Mouse (Mus musculus) CH12.LX (cell line): ENCODE data around the gene Slc25a21. TPM values are rescaled to one million over a fixed set of nuclear protein-coding genes. Genes with fewer than 3 reads are reported as not detected.

Experiments
- DNase-seq: peaks from one replicate; pipeline ENCODE4 v3.0.0-alpha.2; 2013; ENCODE audit errors: extremely low read depth
- H3K27ac ChIP-seq: 2 replicates; pipeline ENCODE4 v1.5.1; 2012; ENCODE audit warnings: low read depth, mild to moderate bottlenecking, control low read depth, moderate library complexity; ENCODE audit not compliant: insufficient read depth
- H3K27me3 ChIP-seq: replicated peaks from 2 replicates; pipeline ENCODE3; 2012; ENCODE audit warnings: inconsistent platforms
- H3K36me3 ChIP-seq, 2 experiments: replicated peaks in 1 of 2; 2 replicates each; pipeline versions ENCODE3 to v1.6.1; 2012; ENCODE audit warnings: inconsistent platforms in 1 of 2, low read length in 1 of 2, mild to moderate bottlenecking in 1 of 2, mixed read lengths in 1 of 2, moderate library complexity in 1 of 2; ENCODE audit not compliant: control insufficient read depth in 1 of 2, insufficient read depth in 1 of 2
- H3K4me1 ChIP-seq, 2 experiments: 2 replicates each; pipeline ENCODE4 v1.6.1; 2012; ENCODE audit warnings: inconsistent platforms in 1 of 2, moderate library complexity in 1 of 2; ENCODE audit not compliant: insufficient read depth in 2 of 2, control insufficient read depth in 1 of 2
- H3K4me2 ChIP-seq: 2 replicates; pipeline ENCODE4 v1.6.1; 2012; ENCODE audit warnings: low read depth, mild to moderate bottlenecking, control low read depth; ENCODE audit not compliant: poor library complexity, insufficient read depth, severe bottlenecking
- H3K4me3 ChIP-seq, 3 experiments: fragments of 150-350 bp in 1 of 3; sonication (generic) in 1 of 3; replicated peaks in 1 of 3; 2 replicates each; pipeline versions ENCODE3 to v1.5.1; 2011 to 2012; ENCODE audit warnings: low read depth in 2 of 3, low read length in 2 of 3, mild to moderate bottlenecking in 2 of 3, moderate library complexity in 2 of 3, control low read depth in 1 of 3, improper control_type of control experiment in 1 of 3, inconsistent platforms in 1 of 3, mixed read lengths in 1 of 3; ENCODE audit not compliant: poor library complexity in 1 of 3
- H3K79me2 ChIP-seq: replicated peaks from 2 replicates; pipeline ENCODE4 v1.6.1; 2012; ENCODE audit warnings: mild to moderate bottlenecking, moderate library complexity; ENCODE audit not compliant: control insufficient read depth, poor library complexity, insufficient read depth, severe bottlenecking; ENCODE audit errors: extremely low read depth
- H3K9ac ChIP-seq: 2 replicates; pipeline ENCODE4 v1.6.1; 2012; ENCODE audit warnings: low read depth, mild to moderate bottlenecking, control low read depth, moderate library complexity; ENCODE audit not compliant: insufficient read depth
- H3K9me3 ChIP-seq: replicated peaks from 2 replicates; pipeline ENCODE3; 2012; ENCODE audit warnings: low read length, inconsistent platforms, mixed read lengths
- BHLHE40 ChIP-seq: IDR thresholded peaks from 2 replicates; pipeline ENCODE4 v1.6.1; 2011; ENCODE audit warnings: mild to moderate bottlenecking, low read depth, low read length, improper control_type of control experiment
- CHD1 ChIP-seq: IDR thresholded peaks from 2 replicates; pipeline ENCODE4 v1.6.1; 2012; ENCODE audit warnings: low read depth, low read length, improper control_type of control experiment, inconsistent platforms
- E2F4 ChIP-seq: IDR thresholded peaks from 2 replicates; pipeline ENCODE4 v1.6.1; 2011; ENCODE audit warnings: low read depth, low read length, improper control_type of control experiment; ENCODE audit not compliant: insufficient replicate concordance
- ETS1 ChIP-seq: conservative IDR thresholded peaks from 2 replicates; pipeline ENCODE4 v1.6.1; 2012; ENCODE audit warnings: low read depth, mild to moderate bottlenecking, inconsistent platforms, low read length, improper control_type of control experiment, moderate library complexity
- GABPA ChIP-seq: IDR thresholded peaks from 2 replicates; pipeline ENCODE4 v1.6.1; 2012; ENCODE audit warnings: low read depth, low read length, improper control_type of control experiment, inconsistent platforms; ENCODE audit not compliant: insufficient replicate concordance
- JUN ChIP-seq: IDR thresholded peaks from 2 replicates; pipeline ENCODE4 v1.6.1; 2011; ENCODE audit warnings: low read depth, mild to moderate bottlenecking, low read length, improper control_type of control experiment, moderate library complexity; ENCODE audit not compliant: insufficient read depth
- MAFK ChIP-seq: IDR thresholded peaks from 2 replicates; pipeline ENCODE4 v1.6.1; 2011; ENCODE audit warnings: low read length, improper control_type of control experiment; ENCODE audit not compliant: insufficient replicate concordance
- MAX ChIP-seq: IDR thresholded peaks from 2 replicates; pipeline ENCODE4 v1.6.1; 2011; ENCODE audit warnings: low read length, improper control_type of control experiment
- MAZ ChIP-seq: IDR thresholded peaks from 2 replicates; pipeline ENCODE4 v1.6.1; 2012; ENCODE audit warnings: low read depth, mild to moderate bottlenecking, inconsistent platforms, low read length, improper control_type of control experiment, moderate library complexity
- MXI1 ChIP-seq: IDR thresholded peaks from 2 replicates; pipeline ENCODE4 v1.6.1; 2011; ENCODE audit warnings: mild to moderate bottlenecking, low read depth, low read length, improper control_type of control experiment
- MYC ChIP-seq: IDR thresholded peaks from 2 replicates; pipeline ENCODE4 v1.6.1; 2011; ENCODE audit warnings: low read depth, mild to moderate bottlenecking, improper control_type of control experiment, low read length
- NRF1 ChIP-seq: IDR thresholded peaks from 2 replicates; pipeline ENCODE4 v1.6.1; 2014; ENCODE audit warnings: low read depth, mild to moderate bottlenecking, inconsistent platforms, low read length, improper control_type of control experiment, moderate library complexity
- PAX5 ChIP-seq: IDR thresholded peaks from 2 replicates; pipeline ENCODE4 v1.6.1; 2012; ENCODE audit warnings: low read length, inconsistent platforms, mixed read lengths
- RAD21 ChIP-seq: IDR thresholded peaks from 2 replicates; pipeline ENCODE4 v1.6.1; 2011; ENCODE audit warnings: low read depth, mild to moderate bottlenecking, low read length, improper control_type of control experiment, moderate library complexity
- SMC3 ChIP-seq: IDR thresholded peaks from 2 replicates; pipeline ENCODE4 v1.6.1; 2011; ENCODE audit warnings: low read depth, low read length, improper control_type of control experiment
- TBP ChIP-seq: conservative IDR thresholded peaks from 2 replicates; pipeline ENCODE4 v1.6.1; 2011; ENCODE audit warnings: low read depth, low read length, improper control_type of control experiment
- TCF12 ChIP-seq: IDR thresholded peaks from 2 replicates; pipeline ENCODE4 v1.6.1; 2014; ENCODE audit warnings: low read depth, mild to moderate bottlenecking, inconsistent platforms, low read length, improper control_type of control experiment
- USF1 ChIP-seq: IDR thresholded peaks from 2 replicates; pipeline ENCODE4 v1.6.1; 2014; ENCODE audit warnings: low read depth, mild to moderate bottlenecking, inconsistent platforms, low read length, improper control_type of control experiment
- ZKSCAN1 ChIP-seq: IDR thresholded peaks from 2 replicates; pipeline ENCODE4 v1.6.1; 2012; ENCODE audit warnings: low read depth, inconsistent platforms, low read length, improper control_type of control experiment, borderline replicate concordance
- dilution Hi-C: fragments of 300-500 bp; cut with MboI; formaldehyde crosslinking; loops from 2 replicates; pipeline ENCODE4 v1.14.3; 2020; ENCODE audit warnings: low sequenced_read_pairs; ENCODE audit not compliant: extremely low pct_unique_long_range_greater_than_20kb, extremely low pct_ligation_motif_present
- in situ Hi-C: fragments of 300-500 bp; cut with MboI; formaldehyde crosslinking; loops from 3 replicates; pipeline ENCODE4 v1.14.3; 2019; ENCODE audit warnings: low sequenced_read_pairs, low pct_ligation_motif_present, low pct_unique_long_range_greater_than_20kb, mixed read lengths
- polyA plus RNA-seq: library from polyadenylated mRNA; unstranded; fragments of >175 nt; gene quantifications from 2 replicates; pipeline ENCODE4 v1.2.1, GENCODE M21; 2012; ENCODE audit warnings: low read depth; ENCODE audit not compliant: insufficient read length
- total RNA-seq, 2 experiments: library from RNA; depleted of rRNA; stranded (reverse); fragments of 300-350 nt in 1 of 2; fragments of >200 nt in 1 of 2; gene quantifications; 2 replicates each; pipeline ENCODE4 v1.2.3; 2012 to 2014

Slc25a21 gene
- total and polyA plus RNA-seq, 3 experiments = not detected

DNA sequence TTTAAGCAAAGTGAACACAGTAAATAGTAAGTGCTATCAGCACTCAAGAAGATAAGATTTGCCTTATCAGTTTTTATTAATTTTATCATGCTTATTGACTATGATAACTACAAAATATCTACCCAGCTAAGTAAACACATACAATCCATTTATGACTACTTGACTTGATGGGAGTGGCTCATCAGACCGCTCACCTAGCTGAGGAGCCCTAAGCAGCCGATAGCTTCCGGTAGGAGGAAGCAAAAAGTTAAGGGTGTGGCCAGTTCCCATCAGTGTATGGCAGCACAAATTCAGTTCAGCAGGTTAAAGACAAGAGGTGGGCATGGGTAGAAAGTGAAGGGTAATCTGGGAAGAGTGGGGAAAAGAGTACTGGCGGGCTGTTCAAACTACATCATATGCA lies 10.2 kb downstream of the Slc25a21 start:
- no peak for DNase-seq
- Histone ChIP-seq H3K9me3 (no peaks in the 10 kb centered on the region), H3K27me3 (no peaks in the 10 kb centered on the region), H3K79me2 (no peaks in the 10 kb centered on the region), H3K9ac (no peak overlapping the region), H3K4me1 (no peaks in the 10 kb centered on the region), H3K36me3 (no peaks in the 10 kb centered on the region), H3K4me3 (no peak overlapping the region), H3K27ac (no peak overlapping the region), H3K4me2 (no peak overlapping the region)
- in situ Hi-C loops (loop anchor here (25.0 kb wide), 1 partner anchor 500 kb away; the partner anchor contains the start of gene Pax9), dilution Hi-C loops (no loop called here)
- TF ChIP-seq BHLHE40 = no peak
- TF ChIP-seq MYC = no peak
- TF ChIP-seq TBP = no peak
- TF ChIP-seq RAD21 = no peak
- no peak for TF ChIP-seq ETS1
- TF ChIP-seq MAZ = no peak
- no peak for TF ChIP-seq E2F4
- TF ChIP-seq CHD1 = no peak
- TF ChIP-seq JUN = no peak
- no peak for TF ChIP-seq PAX5
- no peak for TF ChIP-seq GABPA

GRCm38 (mm10) chr12:57186126-57186525 lies 11.1 kb downstream of the Slc25a21 start:
- in situ Hi-C loops (loop anchor here (25.0 kb wide), 1 partner anchor 499 kb away; the partner anchor contains the start of gene Pax9), dilution Hi-C loops (no loop called here)
- Histone ChIP-seq H3K27ac (no peak overlapping the region), H3K4me3 (no peak overlapping the region), H3K36me3 (no peaks in the 10 kb centered on the region), H3K27me3 (no peaks in the 10 kb centered on the region), H3K4me2 (no peak overlapping the region), H3K9me3 (no peaks in the 10 kb centered on the region), H3K9ac (no peak overlapping the region), H3K79me2 (no peaks in the 10 kb centered on the region), H3K4me1 (no peaks in the 10 kb centered on the region)
- no peak for TF ChIP-seq USF1
- TF ChIP-seq RAD21 = no peak
- no peak for TF ChIP-seq TCF12
- TF ChIP-seq ETS1 = no peak
- no peak for TF ChIP-seq NRF1
- TF ChIP-seq MAFK = no peak
- no peak for TF ChIP-seq MXI1
- no peak for TF ChIP-seq SMC3
- TF ChIP-seq TBP = no peak
- no peak for TF ChIP-seq ZKSCAN1
- TF ChIP-seq BHLHE40 = no peak
- TF ChIP-seq PAX5 = no peak
- TF ChIP-seq MAX = no peak
- DNase-seq = no peak
